Mouse (Mus musculus): ENCODE measurements around the gene Cdkal1. TPM values are rescaled to one million over a fixed set of nuclear protein-coding genes. Genes with fewer than 3 reads are reported as not detected.

Gene Cdkal1
- polyA plus RNA-seq, 1 experiment from 2014 or later, result 35.1 TPM

DNA sequence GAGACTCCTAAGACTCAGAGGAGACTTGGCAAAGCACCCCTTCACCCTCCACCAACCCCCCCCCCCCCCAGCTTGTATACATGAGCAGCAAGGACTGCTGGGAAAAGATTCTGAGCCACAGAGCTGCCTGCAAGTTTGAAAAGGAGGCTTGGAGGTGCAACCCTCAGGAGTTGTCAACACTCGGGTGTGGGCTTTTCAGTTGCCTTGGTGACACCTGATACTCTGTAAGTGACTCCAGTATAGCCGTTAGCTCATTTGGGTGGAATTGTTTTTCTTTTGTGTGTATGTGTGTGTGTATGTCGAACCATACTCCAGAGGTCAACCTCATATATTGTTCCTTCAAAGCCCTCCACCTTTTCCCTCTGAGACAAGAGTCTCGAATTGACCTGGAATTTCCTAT lies 669.9 kb downstream of the Cdkal1 start:
- Histone ChIP-seq H3K36me3 (ENCODE audit: control insufficient read depth, insufficient read depth, low read length) (no peaks in the 10 kb centered on the region), H3K9me3 (ENCODE audit: control insufficient read depth, low read length) (no peaks in the 10 kb centered on the region), H3K4me2 (no peak overlapping the region), H3K27me3 (ENCODE audit: control insufficient read depth, insufficient read depth, low read length) (no peaks in the 10 kb centered on the region), H3K4me3 (ENCODE audit: low read depth, low read length) (no peak overlapping the region), H3K27ac (ENCODE audit: low read depth, low read length) (no peak overlapping the region), H3K4me1 (ENCODE audit: control insufficient read depth, insufficient read depth, low read length) (no peaks in the 10 kb centered on the region), H3K9ac (ENCODE audit: low read length) (no peak overlapping the region)
- 67% methylated on average over 4 of the region's 4 CpGs for WGBS
- no peak for ATAC-seq (ENCODE audit: low FRiP score)
- no peak for DNase-seq (ENCODE audit: low spot score, missing footprints)

DNA sequence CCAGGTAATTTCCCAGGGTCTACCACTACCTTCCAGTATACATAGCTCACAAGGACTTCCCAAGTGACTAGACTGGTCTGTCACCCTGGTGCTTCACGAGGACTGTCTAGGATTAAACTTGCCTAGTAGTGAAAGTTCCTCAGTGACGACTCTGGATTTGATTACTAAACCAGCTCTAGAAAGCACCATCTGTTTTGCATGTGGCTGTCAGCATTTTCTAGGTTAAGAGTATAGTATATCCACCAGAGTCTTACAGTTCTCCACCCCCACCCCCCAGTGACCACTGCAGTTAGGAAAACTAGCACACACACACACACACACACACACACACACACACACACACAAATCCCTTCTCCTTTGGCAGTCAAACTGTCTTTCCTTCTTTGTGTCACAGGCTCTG lies 670.9 kb downstream of the Cdkal1 start:
- Histone ChIP-seq H3K4me1 (ENCODE audit: control insufficient read depth, insufficient read depth, low read length) (no peaks in the 10 kb centered on the region), H3K36me3 (ENCODE audit: control insufficient read depth, insufficient read depth, low read length) (no peaks in the 10 kb centered on the region), H3K4me2 (no peak overlapping the region), H3K9me3 (ENCODE audit: control insufficient read depth, low read length) (no peaks in the 10 kb centered on the region), H3K27ac (ENCODE audit: low read depth, low read length) (no peak overlapping the region), H3K4me3 (ENCODE audit: low read depth, low read length) (no peak overlapping the region), H3K27me3 (ENCODE audit: control insufficient read depth, insufficient read depth, low read length) (no peaks in the 10 kb centered on the region), H3K9ac (ENCODE audit: low read length) (no peak overlapping the region)
- WGBS, result 76% methylated on average over 2 of the region's 2 CpGs
- ATAC-seq (ENCODE audit: low FRiP score) (no peak), DNase-seq (ENCODE audit: low spot score, missing footprints) (no peak)

DNA sequence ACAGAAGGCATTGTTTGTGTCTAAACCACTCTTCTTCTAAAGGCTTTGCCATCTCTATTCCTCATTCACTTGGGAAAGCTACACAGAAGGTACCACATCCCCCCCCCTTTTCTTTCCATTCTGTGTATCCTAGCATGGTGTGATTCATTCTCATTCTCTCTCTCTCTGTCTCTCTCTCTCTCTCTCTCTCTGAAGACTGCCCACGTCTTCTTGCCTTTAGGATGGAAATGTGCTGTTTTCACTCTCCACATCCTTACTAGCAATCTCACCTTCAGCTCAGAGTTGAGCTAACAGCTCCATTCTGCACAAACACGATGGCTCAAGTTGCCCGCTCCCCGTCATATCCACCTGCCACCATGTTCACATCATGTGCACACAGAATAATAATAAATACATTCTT lies 675.6 kb downstream of the Cdkal1 start:
- H3K9ac ChIP-seq (ENCODE audit: low read length), result no peak overlapping the region
- H3K36me3 ChIP-seq (ENCODE audit: control insufficient read depth, insufficient read depth, low read length), result no peaks in the 10 kb centered on the region
- no peak overlapping the region for H3K4me3 ChIP-seq (ENCODE audit: low read depth, low read length)
- no peak overlapping the region for H3K4me2 ChIP-seq
- H3K27ac ChIP-seq (ENCODE audit: low read depth, low read length), result no peak overlapping the region
- H3K9me3 ChIP-seq (ENCODE audit: control insufficient read depth, low read length), result no peaks in the 10 kb centered on the region
- WGBS, result 88% methylated on average over 4 of the region's 4 CpGs
- ATAC-seq (ENCODE audit: low FRiP score) (no peak), DNase-seq (ENCODE audit: low spot score, missing footprints) (no peak)
- H3K4me1 ChIP-seq (ENCODE audit: control insufficient read depth, insufficient read depth, low read length), result no peaks in the 10 kb centered on the region
- H3K27me3 ChIP-seq (ENCODE audit: control insufficient read depth, insufficient read depth, low read length), result no peaks in the 10 kb centered on the region

DNA sequence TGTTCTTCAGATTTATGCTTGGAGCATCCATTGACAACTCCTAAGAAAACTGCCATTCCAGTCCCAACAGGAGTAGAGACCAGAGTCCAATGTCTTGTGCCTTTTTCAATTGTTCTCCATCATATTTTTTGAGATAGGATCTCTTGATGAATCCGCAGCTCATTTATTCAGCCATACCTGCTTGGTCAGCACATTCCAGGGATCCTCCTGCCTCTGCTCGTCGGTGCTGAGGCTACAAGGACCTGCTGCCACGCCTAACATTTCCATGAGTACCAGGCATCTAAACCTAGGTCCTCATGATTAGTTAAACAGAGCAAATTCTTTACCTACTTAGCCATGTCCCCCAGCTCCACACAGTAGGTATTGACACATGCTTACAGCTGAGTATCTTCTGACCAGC lies 676.2 kb downstream of the Cdkal1 start:
- no peak overlapping the region for H3K27ac ChIP-seq (ENCODE audit: low read depth, low read length)
- no peak for ATAC-seq (ENCODE audit: low FRiP score)
- H3K9ac ChIP-seq (ENCODE audit: low read length), result no peak overlapping the region

DNA sequence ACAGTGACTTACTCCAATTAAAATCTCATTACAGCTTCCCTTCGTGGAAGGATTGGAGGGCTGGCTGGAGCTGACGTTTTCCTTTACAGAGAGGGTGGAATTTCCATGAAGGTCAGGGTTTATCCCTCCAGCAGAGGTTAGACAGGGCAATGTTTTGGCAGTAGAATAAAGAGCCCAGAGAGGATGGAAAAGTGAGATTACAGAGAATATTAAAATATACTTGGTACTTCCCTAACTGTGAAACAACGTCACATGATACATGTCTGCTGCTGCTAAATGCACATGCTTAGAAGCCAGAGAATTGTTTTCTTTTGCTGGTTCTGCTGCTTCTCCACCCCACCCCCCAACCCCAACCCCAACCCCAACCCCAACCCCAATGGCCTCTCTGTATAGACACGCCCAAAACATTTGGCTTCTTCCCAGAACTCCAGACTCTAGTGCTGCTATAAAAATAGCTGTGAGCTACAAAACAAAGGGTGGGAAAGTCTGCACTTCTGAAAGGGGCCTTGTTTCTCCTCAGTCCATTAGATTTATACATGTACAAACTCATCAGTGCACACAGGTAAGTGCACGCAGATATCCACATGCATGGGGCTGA lies 677.5 kb downstream of the Cdkal1 start:
- Histone ChIP-seq H3K4me1 (ENCODE audit: control insufficient read depth, insufficient read depth, low read length) (no peaks in the 10 kb centered on the region), H3K36me3 (ENCODE audit: control insufficient read depth, insufficient read depth, low read length) (no peaks in the 10 kb centered on the region), H3K9me3 (ENCODE audit: control insufficient read depth, low read length) (no peaks in the 10 kb centered on the region), H3K4me2 (no peak overlapping the region), H3K4me3 (ENCODE audit: low read depth, low read length) (no peak overlapping the region), H3K27me3 (ENCODE audit: control insufficient read depth, insufficient read depth, low read length) (no peaks in the 10 kb centered on the region), H3K9ac (ENCODE audit: low read length) (no peak overlapping the region), H3K27ac (ENCODE audit: low read depth, low read length) (no peak overlapping the region)
- ATAC-seq (ENCODE audit: low FRiP score) (no peak), DNase-seq (ENCODE audit: low spot score, missing footprints) (no peak)
- 74% methylated on average over 5 of the region's 5 CpGs for WGBS

More for the DNA sequence above, 676.2 kb downstream of the Cdkal1 start:
- no peaks in the 10 kb centered on the region for H3K4me1 ChIP-seq (ENCODE audit: control insufficient read depth, insufficient read depth, low read length)
- WGBS, result 92% methylated on average over 4 of the region's 4 CpGs
- H3K36me3 ChIP-seq (ENCODE audit: control insufficient read depth, insufficient read depth, low read length), result no peaks in the 10 kb centered on the region
- H3K9me3 ChIP-seq (ENCODE audit: control insufficient read depth, low read length), result no peaks in the 10 kb centered on the region
- H3K4me3 ChIP-seq (ENCODE audit: low read depth, low read length), result no peak overlapping the region
- H3K27me3 ChIP-seq (ENCODE audit: control insufficient read depth, insufficient read depth, low read length), result no peaks in the 10 kb centered on the region
- no peak for DNase-seq (ENCODE audit: low spot score, missing footprints)
- H3K4me2 ChIP-seq, result no peak overlapping the region

DNA sequence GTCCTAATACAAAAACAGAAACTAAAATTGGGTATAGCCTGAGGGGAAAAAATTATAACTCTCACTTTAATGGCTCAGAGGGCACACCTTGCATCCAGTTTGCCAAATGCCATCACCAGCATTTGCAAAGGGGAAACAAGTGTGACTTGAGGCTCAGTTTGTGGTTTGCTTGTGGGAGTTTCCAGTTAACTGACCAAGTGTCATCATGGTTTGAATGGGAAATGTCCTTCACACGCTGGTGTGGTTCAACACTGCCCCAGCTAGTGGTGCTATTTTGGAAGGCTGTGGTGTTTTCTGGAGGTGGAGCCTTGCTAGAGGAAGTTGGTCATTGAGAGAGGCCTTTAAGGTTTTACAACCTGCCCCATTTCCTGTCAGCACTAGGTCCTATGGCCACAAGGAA lies 686.1 kb downstream of the Cdkal1 start:
- DNase-seq (ENCODE audit: low spot score, missing footprints) (no peak), ATAC-seq (ENCODE audit: low FRiP score) (no peak)
- Histone ChIP-seq H3K4me2 (no peak overlapping the region), H3K9ac (ENCODE audit: low read length) (no peak overlapping the region), H3K27ac (ENCODE audit: low read depth, low read length) (no peak overlapping the region), H3K36me3 (ENCODE audit: control insufficient read depth, insufficient read depth, low read length) (no peaks in the 10 kb centered on the region), H3K4me3 (ENCODE audit: low read depth, low read length) (no peak overlapping the region), H3K27me3 (ENCODE audit: control insufficient read depth, insufficient read depth, low read length) (no peaks in the 10 kb centered on the region), H3K4me1 (ENCODE audit: control insufficient read depth, insufficient read depth, low read length) (0 out of 2 replicates have a peak, but pooled peaks cover 3% of the 10 kb centered on the region), H3K9me3 (ENCODE audit: control insufficient read depth, low read length) (no peaks in the 10 kb centered on the region)
- 58% methylated on average over 1 of the region's 1 CpGs for WGBS

DNA sequence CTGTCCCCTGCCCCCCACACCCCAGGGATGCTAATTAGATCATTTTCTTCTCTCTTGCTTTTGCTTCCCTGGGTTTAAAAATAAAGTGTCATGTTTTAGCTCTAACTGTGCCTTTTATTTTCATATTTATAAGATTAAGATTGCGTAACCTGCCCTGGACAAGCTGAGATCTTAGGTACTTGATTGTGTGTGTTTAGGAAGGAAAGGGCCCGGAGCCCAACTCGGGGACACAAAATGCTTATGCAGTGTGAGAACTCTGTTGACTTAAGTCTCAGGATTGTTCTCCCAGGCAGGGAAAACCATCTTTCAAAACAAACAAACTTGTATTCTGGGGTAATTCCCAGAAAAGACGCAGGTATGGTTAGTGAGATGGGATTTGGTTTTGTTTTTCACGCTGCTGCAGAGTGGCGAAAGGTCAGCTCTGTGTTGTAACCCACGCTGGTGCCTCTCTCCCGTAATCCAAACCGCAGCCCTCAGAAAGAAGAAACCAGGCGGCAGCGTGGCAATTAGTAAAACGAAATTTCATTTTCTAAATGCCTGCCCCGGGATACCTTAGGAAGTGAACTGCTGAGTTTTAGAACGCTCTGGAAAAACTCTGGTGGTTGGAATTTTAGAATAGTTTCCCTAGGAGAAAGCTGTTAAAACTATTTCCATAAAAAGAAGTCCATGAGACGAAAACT lies 690.5 kb downstream of the Cdkal1 start:
- H3K4me3 ChIP-seq (ENCODE audit: low read depth, low read length), result no peak overlapping the region
- H3K9ac ChIP-seq (ENCODE audit: low read length), result no peak overlapping the region
- H3K9me3 ChIP-seq (ENCODE audit: control insufficient read depth, low read length), result no peaks in the 10 kb centered on the region
- H3K4me2 ChIP-seq, result no peak overlapping the region
- H3K27me3 ChIP-seq (ENCODE audit: control insufficient read depth, insufficient read depth, low read length), result no peaks in the 10 kb centered on the region
- 0 out of 2 replicates have a peak, but pooled peaks cover 3% of the 10 kb centered on the region for H3K4me1 ChIP-seq (ENCODE audit: control insufficient read depth, insufficient read depth, low read length)
- 52% methylated on average over 15 of the region's 15 CpGs for WGBS
- ATAC-seq (ENCODE audit: low FRiP score) (no peak), DNase-seq (ENCODE audit: low spot score, missing footprints) (no peak)
- no peak overlapping the region for H3K27ac ChIP-seq (ENCODE audit: low read depth, low read length)
- no peaks in the 10 kb centered on the region for H3K36me3 ChIP-seq (ENCODE audit: control insufficient read depth, insufficient read depth, low read length)

DNA sequence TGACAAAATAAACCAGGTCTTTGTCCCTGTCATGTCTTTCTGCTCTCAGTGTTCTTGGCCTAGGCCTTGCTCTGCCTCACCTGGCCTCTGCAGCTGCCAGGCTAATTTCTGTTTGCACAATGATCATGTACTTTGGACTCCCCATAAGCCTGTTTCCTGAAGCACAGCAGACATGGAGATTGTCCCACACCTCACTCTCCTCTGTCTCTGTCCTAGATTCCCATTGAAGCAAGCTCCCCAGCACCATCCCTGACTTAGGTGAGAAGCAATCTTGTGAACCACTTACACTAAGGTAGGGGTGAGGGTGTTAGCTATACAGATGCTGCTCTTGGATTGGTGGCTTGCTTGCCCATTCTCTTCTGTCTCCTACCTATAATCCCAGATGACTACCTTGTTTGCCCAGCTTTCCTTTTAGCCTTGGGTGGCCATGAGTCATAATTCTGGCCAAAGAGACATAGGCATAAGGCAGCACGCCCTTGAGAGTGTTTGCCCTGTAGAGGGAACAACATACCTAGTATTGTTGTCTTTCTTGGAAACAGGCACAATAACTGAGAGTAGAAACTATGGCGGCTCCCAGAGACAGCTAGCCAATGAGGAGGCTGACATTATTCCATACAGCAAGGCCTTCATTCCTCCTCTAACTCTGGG lies 692.5 kb downstream of the Cdkal1 start:
- H3K36me3 ChIP-seq (ENCODE audit: control insufficient read depth, insufficient read depth, low read length), result no peaks in the 10 kb centered on the region
- H3K4me2 ChIP-seq, result no peak overlapping the region
- H3K9me3 ChIP-seq (ENCODE audit: control insufficient read depth, low read length), result no peaks in the 10 kb centered on the region
- no peak overlapping the region for H3K27ac ChIP-seq (ENCODE audit: low read depth, low read length)
- H3K27me3 ChIP-seq (ENCODE audit: control insufficient read depth, insufficient read depth, low read length), result no peaks in the 10 kb centered on the region
- H3K9ac ChIP-seq (ENCODE audit: low read length), result no peak overlapping the region
- 88% methylated on average over 2 of the region's 2 CpGs for WGBS
- 0 out of 2 replicates have a peak, but pooled peaks cover 3% of the 10 kb centered on the region for H3K4me1 ChIP-seq (ENCODE audit: control insufficient read depth, insufficient read depth, low read length)
- ATAC-seq (ENCODE audit: low FRiP score) (no peak), DNase-seq (ENCODE audit: low spot score, missing footprints) (no peak)
- H3K4me3 ChIP-seq (ENCODE audit: low read depth, low read length), result no peak overlapping the region

DNA sequence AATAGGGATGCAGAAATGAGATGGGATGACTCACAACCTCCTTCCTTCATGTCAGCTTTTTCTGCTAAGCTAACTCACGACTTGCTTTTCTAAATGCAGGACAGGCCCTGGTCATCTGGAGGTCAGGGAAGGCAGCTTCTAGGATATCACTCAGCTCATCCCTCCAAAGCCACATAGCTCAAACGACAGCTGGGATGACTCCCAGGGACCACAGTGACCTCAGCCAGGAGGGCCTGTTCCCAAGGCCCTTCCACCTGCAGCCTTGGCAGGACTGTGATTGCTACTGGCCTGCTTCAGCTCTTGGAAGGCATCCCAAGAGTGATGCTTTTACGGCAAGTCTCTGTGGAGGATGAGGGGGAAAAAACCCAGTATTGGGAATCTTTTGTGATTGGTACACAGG lies 693.0 kb downstream of the Cdkal1 start:
- Histone ChIP-seq H3K9ac (ENCODE audit: low read length) (no peak overlapping the region), H3K27ac (ENCODE audit: low read depth, low read length) (no peak overlapping the region), H3K27me3 (ENCODE audit: control insufficient read depth, insufficient read depth, low read length) (no peaks in the 10 kb centered on the region), H3K4me1 (ENCODE audit: control insufficient read depth, insufficient read depth, low read length) (0 out of 2 replicates have a peak, but pooled peaks cover 3% of the 10 kb centered on the region), H3K36me3 (ENCODE audit: control insufficient read depth, insufficient read depth, low read length) (no peaks in the 10 kb centered on the region), H3K9me3 (ENCODE audit: control insufficient read depth, low read length) (no peaks in the 10 kb centered on the region), H3K4me3 (ENCODE audit: low read depth, low read length) (no peak overlapping the region), H3K4me2 (no peak overlapping the region)
- WGBS, result 74% methylated on average over 3 of the region's 3 CpGs
- ATAC-seq (ENCODE audit: low FRiP score) (no peak), DNase-seq (ENCODE audit: low spot score, missing footprints) (no peak)
